Mouse (Mus musculus): ENCODE measurements at regions not wholly inside any gene's neighbourhood (a gene's known extent, or its start where the extent isn't known, plus 50 kb on each side); places are given as distances from the start of the nearest gene placed in this dataset.

DNA sequence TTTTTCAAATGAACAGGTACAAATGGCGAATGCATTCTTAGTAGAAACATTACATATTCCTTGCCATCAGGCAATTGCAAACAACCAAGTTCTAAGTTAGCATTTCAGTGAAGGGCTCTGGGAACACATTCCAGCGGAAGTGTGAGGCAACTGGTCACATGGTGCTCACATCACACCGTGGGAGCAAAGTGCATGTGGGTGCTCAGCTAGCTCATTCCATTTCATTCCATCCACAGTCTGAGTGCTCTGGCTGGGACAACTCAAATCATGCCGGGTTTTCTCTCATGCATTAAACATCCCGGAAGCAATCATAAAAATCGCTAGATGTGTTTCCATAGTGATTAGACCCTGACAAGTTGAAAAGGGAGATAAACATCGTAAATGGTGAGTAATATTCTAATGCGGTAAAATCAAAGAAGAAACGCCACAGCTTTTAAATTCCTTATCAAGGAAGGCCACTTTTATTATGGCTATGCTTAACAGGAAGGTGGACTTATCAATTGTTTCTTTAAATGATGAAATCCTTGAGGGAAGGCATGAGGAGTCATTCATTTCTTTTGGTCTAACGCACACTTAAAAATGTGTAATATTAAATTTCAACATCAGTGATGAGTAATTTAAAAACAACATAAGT is 104.1 kb downstream of the Rassf9 start:
- 80% methylated on average over 10 of the region's 10 CpGs for WGBS
- no peak for DNase-seq (ENCODE audit: low spot score)

More for the DNA sequence above, 104.1 kb downstream of the Rassf9 start:
- Histone ChIP-seq H3K4me1 (replicated peaks; ENCODE audit: control insufficient read depth, insufficient read depth, low read length) (no peaks in the 10 kb centered on the region), H3K9ac (ENCODE audit: low read depth, low read length) (no peak overlapping the region), H3K4me2 (no peak overlapping the region), H3K4me3 (ENCODE audit: low read depth, low read length) (no peak overlapping the region), H3K27me3 (replicated peaks; ENCODE audit: control insufficient read depth, insufficient read depth, low read length) (no peaks in the 10 kb centered on the region), H3K27ac (ENCODE audit: low read depth, low read length) (no peak overlapping the region), H3K9me3 (ENCODE audit: control insufficient read depth, low read length) (no peaks in the 10 kb centered on the region), H3K36me3 (ENCODE audit: control insufficient read depth, insufficient read depth, low read length) (no peaks in the 10 kb centered on the region)
- ATAC-seq (replicated peaks; ENCODE audit: low FRiP score): no peak
